Mouse (Mus musculus) T-helper 1 cell (primary cell): ENCODE measurements at regions not wholly inside any gene's neighbourhood (a gene's known extent, or its start where the extent isn't known, plus 50 kb on each side); places are given as distances from the start of the nearest gene placed in this dataset.
"Not testable (repeated sequence)": the region's sequence is repeated elsewhere in the genome, so short reads cannot be mapped to it uniquely, and the experiment has no call there.

Experiments
- in situ Hi-C: fragments of 300-600 bp; cut with MboI, MseI; formaldehyde crosslinking; loops from one replicate; pipeline ENCODE4 v1.15.1; 2025; ENCODE audit warnings: high pct_unique_total_duplicates

DNA sequence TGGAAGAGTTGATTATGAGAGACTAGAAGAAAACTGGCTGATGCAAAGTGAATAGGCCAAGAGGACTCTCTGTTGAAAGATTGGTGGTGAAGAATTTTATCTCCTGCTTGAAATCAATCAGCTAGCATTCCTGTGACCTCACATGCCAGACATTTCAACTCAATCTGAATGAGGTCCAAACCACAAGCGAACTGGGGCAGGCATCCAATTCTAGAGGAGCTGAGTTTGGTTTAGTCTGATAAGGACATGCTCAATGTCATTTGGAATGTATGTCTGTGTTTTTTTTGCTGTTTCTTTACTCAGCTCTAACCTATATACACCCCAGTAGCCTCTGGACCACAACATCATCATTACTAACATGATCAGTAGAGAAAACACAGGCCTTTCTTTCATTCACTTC, 401.4 kb downstream of the 1190002N15Rik start:
- in situ Hi-C loops = no loop called here

DNA sequence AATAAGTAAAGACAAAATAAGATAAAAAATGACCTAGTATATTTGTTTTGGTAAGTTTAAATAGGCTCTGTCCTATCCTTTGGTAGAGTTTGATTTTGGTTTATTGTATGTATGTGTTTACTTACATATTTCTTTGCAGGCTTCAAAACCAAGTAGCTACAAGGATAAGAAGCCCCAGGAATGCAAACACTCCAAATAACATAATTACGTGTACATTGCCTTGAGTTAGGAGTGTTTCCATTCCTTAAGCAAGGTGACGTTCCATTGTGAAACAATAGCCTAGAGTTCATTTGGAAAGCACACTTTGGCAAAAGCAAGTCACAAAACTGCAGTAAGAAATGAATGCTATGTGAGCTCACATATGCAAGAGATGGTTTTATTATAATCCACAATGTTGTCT, 404.2 kb downstream of the 1190002N15Rik start:
- in situ Hi-C loops = no loop called here

DNA sequence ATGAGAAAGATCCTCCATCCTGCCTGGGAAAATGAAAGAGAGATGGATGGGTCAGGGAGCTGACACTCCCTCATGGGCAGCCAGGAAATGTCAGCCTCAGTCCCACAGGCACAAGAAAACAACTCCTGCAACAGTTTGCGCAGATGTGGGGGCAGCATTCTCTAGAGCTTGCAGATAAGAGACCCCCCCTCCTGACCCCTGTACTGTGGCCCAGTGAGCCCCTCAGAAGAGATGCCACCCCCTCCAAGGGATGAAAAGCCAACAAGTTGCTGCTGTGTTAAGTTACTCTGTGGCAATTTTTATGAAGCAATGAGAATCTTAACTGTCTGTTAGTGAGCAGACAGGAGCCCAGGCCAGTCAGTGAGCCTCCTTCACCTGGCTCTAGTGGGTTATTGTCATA, 406.5 kb downstream of the 1190002N15Rik start:
- in situ Hi-C loops = no loop called here

DNA sequence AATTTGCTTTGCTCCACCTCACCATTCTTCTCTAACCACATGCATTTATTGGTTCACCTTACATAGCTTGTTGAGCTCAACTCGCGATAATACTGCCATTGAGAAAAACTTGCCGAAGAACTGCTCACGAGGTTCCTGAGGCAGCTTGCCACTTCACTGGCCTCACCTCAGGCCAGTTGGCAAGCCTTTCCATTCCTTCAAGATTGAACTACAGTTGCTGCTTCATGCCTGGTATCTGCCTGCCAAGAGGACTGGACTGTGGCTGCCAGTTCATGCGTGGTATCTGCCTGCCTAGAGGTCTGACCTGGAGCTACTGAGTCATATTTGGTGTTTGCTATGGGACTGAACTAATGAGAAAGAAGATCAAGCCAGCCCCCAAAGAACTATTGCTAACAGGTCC, 420.9 kb downstream of the 1190002N15Rik start:
- in situ Hi-C loops = no loop called here

DNA sequence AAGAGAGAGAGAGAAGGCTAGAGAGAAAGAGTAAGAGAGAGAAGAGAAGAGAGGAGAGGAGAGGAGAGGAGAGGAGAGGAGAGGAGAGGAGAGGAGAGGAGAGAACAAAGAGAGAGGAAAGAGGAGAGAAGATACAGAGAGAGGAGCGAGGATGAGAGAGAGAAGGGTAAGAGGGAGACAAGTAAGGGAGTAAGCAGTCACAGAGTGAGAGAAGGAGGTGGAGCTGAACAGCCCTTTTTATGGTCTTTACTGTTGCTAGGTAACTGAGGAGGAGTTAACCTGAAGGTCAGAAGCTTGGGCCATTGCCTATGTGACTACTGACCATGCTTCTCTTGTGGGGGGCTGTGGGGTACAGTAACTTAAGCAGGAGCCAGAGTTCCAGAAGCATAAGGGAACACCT, 430.2 kb downstream of the 1190002N15Rik start:
- in situ Hi-C loops = not testable (repeated sequence)

DNA sequence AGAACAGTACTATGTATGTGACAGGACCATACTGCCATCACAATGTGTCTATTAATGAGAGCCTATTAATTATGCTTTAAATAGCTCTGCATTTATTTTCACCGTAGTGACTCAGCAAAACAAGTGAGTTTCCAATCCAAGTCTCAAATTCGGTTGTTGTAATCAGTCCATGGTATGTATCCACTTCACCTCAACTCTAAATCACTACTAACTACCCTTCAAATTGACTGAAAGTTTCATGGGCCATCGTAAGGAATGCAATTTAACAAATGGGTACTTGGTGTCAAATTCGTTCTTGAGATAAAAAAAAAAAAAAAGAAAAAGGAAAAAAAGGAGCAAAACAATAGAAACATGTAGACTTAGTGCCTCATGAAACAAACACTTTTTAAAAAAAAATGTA, 433.2 kb downstream of the 1190002N15Rik start:
- in situ Hi-C loops = no loop called here

DNA sequence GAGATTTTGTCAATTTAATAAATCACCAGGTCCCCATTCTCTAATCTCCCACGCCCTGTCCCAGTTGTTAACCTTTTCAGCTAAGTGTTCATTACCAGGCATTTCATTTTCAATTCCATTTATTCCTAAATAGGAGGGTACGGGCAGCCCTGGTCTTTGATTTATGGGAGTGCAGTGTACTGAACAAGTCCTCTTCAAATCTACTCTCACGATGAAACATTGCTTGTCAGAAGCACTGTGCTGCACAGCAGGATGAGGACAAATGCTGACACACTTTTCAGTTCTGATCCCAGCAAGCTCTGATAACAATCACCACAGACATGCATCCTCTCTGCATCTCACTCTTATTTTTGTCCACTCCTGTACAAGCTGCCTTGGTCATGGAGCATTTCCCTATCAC, 435.9 kb downstream of the 1190002N15Rik start:
- in situ Hi-C loops = no loop called here

DNA sequence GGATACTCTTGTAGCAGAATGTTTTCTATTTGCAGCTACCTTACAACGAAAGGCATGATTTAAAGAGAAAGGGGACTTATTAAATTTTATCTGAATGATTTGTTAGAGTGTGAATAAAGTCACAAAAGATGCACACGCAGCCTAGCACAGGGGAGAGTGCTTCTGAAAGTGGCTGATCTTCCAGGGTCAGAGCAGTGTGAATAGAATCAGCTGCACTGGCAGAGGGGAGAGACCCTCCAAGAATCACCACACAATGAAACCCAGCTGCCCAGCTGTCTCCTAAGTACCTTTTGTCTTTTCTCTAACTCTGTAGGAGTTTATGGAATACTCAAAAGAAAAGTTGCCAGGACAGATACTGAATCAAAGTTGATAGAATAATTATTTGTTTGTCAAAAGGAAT, 443.1 kb downstream of the 1190002N15Rik start:
- in situ Hi-C loops = no loop called here

DNA sequence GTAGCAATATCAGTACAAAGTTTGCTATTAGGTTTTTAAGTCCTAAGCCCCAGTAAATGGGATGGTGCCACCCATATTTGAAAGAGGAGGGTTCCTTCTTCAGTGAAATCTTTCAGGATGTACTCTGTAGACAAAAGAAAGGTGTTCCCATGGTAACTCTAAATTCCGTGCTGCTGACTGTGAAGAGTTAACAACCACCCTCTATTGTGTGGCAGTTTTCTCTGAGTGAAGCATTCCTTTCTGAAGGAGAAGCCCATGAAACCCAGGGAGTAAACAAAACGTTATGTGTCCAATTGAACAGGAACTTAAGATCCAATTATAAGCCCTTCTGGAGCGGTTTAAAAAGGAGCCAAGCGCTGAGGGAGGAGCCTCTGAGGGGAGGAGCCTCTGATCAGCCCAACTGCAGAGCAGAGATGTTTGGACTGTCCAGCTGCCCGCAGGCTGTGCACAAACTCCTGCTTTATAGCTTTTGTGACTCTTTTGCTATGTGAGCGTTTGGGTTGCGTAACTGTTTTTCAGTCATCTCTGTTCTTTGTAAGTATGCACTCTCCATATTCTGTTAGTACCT, 446.1 kb downstream of the 1190002N15Rik start:
- in situ Hi-C loops = no loop called here

DNA sequence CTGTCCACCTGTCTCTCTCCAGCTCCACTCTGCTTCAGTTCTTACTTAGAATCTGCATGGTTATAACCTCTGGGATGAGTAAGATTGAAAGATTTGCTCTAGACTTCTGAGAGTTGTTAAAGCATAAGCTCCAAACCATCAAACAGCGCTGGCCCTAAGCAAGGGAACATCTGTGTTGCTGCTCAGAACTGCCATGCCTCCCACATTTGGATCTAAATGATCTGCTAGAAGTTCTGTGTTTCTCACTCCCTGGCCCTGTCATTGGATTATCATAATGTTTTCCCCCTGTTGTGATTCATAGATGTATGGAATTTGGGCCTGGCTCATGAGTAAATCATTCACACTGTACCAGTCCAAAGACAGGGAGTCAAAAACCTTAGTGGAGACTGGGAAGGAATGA, 448.1 kb downstream of the 1190002N15Rik start:
- in situ Hi-C loops = no loop called here

DNA sequence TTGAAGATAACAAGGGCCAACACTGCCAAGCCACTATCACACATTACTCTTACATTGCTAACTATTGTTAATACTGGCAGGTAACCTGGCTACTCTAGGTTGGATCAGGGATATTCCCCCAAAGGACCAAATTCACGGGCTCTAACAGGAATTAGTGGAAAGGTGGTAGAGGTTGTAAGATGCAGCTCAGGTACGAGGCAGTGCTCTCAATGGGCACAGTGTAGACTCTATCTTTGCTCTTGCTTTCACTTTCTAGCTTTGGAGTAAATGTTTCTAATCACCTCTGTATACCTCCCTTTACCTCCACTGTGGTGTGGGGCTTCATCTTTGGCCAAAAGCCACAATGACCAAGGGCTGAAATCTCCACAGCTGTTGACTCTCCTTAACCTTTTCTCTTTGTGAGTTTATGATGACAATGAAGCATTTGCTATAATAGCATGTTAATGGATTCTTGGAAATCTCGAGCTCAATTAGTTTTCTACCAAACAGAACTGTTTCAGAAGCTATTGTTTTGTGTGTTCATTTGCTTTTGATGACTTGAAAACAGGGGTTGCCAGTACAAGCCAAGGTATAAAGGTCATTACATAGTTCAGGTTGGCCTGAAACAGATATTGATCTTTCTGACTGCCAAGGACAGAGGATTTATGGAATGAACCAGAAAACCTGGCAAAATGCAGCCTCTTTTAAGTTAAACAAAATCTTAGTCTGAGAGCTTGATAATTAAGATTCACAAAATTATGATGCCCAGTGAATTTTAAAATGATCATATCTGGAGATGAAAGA, 454.1 kb downstream of the 1190002N15Rik start:
- in situ Hi-C loops = no loop called here

DNA sequence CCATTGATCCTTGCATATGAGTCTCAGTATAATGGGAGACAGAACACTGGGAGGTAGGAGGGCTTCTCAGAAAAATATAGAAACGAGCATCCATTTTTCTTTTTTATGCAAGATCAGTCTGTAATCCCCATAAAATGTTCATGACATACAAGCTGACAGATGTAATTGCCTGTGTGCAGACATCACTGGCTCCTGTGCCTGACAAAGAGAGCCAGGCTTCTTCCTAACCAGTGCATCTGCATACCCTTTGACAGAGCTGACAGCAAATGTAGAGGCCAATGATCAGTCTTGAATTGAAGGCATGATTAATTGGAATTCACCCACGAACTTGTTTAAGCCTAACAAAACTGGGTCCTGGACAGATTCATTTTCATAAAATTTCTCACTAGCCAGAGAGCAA, 463.0 kb downstream of the 1190002N15Rik start:
- in situ Hi-C loops = no loop called here

DNA sequence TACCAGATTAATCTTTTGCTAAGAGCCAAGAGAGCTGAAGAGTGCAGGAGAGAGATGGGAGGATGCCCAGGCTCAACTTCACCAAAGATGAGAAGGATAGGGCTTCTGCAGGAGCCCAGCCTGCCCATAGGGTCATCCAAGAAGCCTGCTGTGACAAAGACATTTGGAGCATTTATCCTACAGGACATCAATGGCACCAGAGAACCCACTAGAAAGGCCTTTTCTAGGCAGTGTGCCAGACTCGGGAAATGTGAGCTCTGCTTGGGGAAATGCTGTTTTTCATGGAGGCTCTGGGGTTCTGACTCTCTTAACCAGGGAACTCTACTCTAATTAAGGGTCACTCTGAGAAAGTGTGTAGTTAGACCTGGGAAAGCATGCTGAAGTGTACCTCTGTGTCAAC, 470.8 kb downstream of the 1190002N15Rik start:
- in situ Hi-C loops = no loop called here

DNA sequence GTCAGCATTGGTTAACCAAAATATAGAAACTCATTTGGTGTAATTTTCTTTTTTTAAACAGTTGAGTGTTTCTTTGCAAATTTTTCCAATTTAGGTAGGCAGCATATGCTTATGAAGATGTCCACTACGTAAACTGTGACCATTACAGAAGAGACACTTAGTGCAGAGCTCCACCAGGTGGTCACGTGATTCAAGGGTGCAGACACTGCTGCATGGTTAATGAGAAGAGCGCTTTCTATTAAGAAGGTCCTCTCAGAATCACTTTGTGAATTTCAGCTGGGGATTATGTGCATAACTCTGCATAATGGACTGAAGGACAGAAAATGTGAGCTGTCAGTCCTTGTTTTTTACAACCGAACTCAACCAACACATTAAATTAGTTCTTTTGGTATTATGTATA, 484.7 kb downstream of the 1190002N15Rik start:
- in situ Hi-C loops = no loop called here

DNA sequence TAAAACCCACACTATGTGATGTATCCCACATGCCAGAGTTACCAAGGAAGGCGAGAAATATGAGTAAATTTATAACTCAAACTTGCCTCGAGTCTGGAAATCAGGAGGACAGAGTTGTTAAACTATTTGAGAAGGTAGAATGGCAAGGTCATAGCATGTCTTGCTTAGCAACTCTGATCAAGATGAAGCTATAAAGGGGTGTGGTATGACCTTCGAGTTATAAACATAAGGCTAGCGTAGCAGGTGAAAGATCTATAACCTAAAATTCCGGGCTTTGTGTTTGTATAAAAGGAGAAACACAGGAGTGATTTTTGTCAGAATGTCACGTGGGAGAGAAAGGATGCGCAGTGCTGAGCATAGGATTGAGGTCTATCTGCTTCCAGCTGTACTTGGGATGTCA, 490.0 kb downstream of the 1190002N15Rik start:
- in situ Hi-C loops = no loop called here

DNA sequence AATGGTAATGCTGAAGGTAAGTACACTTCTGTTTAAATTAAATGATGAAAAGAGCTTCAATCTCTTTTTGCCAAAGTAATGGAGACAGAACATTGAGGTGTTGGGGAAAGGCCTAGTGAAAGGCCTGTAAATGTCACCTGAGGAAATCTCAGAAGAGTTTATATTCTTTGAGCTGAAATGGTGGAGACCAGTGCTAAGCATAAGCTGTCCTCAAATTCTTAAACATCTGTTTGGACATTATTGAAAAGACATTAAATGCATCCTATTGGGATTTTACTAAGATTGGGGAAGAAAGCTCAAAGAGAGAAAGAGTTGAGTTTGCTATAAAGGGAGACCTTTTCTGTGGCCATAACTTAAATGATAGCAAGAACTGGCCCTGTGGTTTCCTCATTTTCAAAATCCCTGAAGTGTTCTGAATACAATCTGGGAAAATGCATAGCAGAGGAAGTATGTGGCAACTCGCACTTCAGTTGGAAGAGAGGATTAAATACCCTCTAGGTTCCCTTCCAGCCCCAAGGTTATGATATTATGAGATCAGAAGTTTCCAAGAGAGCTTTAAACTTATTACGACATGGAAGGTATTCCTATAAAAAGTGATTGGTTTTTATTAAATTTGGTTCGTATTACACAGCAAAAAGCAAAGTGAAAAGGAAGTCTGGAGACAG, 492.3 kb downstream of the 1190002N15Rik start:
- in situ Hi-C loops = no loop called here

DNA sequence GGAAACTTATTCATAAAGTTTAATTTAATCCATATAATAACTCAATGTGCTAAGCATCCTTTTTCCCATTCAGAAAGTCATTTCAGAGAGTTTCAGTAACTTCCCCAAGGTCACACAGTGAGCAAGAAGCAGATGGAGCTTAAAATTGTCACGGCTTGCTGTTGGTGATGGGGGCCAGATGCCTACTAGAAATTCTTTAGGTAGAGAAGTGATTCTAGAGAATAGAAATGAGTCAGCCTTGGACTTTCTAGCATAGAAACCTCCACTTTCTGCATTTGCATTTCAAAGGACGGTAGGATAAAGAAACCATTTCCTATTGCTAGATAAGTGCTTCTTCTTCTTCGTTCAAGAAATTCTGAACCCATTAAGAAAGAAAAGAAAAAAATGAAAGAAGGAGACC, 514.1 kb downstream of the 1190002N15Rik start:
- in situ Hi-C loops = no loop called here

DNA sequence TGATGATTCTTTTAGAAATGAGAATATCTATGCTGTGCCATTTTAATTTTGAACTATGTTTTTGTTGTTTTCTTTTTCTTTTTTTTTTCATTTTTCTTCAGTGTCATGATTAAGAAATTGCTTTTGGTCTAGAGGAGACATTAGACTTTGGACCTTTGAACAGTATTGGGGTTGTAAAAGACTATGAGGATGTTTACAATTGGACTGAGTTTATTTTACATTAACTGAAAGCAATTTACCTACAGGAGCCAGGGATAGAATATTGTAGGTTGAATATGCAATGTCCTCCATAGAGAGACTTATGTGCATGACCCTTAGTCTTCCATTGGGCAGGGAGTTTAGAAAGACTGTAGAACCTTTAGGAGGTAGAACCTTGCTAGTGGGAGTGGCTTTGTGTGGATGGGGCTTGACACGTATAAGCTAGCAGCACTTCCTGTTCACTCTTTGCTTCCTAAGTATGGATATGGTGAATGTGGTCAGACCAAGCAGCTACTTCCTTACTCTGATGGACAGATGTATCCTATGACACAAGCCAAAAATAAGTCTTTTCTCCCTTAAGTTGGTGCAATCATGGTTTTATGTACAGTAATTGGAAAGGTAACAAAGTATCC, 516.5 kb downstream of the 1190002N15Rik start:
- in situ Hi-C loops = no loop called here

DNA sequence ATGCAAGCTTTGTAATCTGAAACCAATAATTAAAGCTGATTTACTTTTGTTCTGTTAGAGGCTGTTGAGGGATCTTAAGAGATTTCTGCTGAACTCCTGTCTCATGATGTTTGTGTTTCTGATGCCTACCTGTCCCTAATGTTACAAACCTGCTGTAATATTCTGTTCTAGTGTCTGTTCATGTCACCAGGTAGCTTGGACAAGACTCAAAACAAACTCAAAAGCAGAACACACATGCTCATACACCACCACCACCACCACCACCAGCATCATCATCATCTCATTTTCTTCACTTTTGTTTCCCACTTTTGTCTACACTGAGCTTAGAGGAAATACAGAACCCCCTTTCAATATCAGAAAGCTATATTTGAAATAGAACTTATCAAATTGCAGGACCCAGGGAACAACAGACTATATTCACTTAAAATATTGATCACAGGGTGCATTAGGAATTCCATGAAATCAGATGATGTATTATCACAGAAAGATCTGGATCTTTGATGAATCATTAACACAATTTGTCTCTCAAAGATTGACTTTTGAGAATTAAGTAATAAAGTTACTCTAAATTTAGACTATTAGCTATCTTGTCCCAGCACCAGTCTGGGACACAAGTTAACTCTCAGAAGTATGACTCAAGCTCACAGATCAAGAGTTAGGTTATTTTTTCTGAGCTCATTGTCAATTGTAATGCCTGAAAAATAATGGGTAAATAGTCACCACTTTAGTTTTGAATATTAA, 521.0 kb downstream of the 1190002N15Rik start:
- in situ Hi-C loops = no loop called here

DNA sequence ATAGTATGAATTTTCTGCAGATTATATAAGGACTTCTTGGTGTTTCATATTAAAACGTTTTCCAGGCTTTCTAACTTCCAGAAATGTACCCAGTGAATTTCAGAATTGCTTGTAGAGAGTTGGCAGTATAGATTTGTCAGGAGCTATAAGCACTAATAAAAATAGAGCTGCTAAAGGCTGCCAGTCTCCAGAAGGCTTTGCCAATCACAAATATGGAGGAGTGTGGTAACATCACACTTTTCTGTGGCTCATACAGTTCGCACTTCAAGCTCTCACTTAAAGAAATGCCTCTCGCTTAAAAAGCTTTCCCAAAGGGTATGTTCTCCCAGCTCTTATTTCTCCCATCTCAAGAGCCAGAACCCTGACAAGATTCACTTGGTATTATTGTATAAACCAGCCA, 545.7 kb downstream of the 1190002N15Rik start:
- in situ Hi-C loops = no loop called here

DNA sequence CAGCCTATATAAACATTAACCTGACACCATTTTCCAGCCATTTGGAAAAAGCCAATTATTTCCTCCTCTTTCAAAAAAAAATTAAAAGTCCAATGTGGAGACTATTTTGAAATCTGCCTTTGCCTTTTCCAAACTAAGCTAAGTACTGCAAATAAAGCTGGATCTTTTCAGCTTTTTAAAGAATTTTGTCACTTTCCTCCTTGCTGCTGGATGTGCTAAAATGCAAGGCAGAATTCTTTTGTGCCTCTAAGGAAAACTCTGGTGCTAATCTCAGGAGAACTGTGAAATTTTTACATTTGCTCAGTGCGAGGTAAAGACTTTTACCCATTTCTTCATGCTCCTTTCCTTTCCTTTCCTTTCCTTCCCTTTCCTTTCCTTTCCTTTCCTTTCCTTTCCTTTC, 546.7 kb downstream of the 1190002N15Rik start:
- in situ Hi-C loops = no loop called here

DNA sequence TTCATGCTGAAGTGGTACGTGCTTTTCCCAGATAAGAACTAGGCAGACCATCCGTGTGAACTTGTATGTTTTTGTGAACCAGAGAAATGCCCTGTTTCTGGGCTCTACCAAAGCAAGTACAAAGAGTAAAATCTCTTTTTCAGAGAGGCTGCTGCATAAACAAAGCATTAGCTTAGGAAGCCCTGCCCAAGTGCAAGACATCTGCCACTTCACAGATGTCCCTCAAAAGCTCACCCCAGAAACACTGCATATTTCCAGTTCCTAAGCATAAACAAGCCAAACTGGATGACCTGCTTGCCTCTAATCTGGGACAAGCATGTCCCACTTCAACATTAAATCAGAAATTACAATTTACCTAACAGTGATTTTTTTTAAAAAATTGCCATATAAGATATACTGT, 556.7 kb downstream of the 1190002N15Rik start:
- in situ Hi-C loops = no loop called here
